Mouse (Mus musculus) common myeloid progenitor, adult 5-6 weeks (primary cell): ENCODE results near the gene Bhlhe23. TPM values are rescaled to one million over a fixed set of nuclear protein-coding genes. Genes with fewer than 3 reads are reported as not detected.

Experiments
- ATAC-seq: replicated peaks from 2 replicates; pipeline ENCODE4 v1.8.0; 2016; ENCODE audit warnings: low read depth, mild to moderate bottlenecking, moderate TSS enrichment, inconsistent platforms; ENCODE audit not compliant: poor library complexity, severe bottlenecking
- total RNA-seq: library from RNA; stranded (forward); fragments of 200-1000, 187-1606 nt; gene quantifications from 2 replicates; pipeline ENCODE4 v1.2.3, GENCODE M21; 2017

The Bhlhe23 gene
- not detected in 2 replicates for total RNA-seq

GRCm38 (mm10) chr2:180776793-180777192, at the start of gene Bhlhe23:
TSS of gene Bhlhe23 (minus strand) at chr2:180776900.
- ATAC-seq, result no peak

GRCm38 (mm10) chr2:180825147-180825941, 48.6 kb upstream of the Bhlhe23 start:
- ATAC-seq, result no peak

- no peak for ATAC-seq
Observed at GRCm38 (mm10) chr2:180824724-180825123, 48.0 kb upstream of the Bhlhe23 start.

DNA sequence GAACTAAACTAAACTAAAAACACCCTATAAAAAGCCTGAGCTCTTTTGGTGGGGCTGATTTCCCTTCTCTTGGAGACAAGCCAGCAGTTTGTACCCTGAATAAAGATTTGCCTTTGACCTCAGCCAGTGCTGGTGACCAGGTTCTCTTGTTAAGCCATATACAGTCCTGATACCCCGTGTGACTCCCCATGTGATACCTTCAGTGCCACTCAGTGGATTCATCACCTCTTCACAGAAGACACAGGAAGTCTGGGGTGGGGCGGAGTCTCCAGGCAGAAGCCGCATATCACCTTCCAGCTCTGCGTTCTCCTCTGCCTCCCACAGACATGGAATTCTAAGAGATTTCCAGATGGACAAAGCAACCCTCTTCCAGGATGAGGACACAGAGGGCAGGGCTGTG, 47.4 kb upstream of the Bhlhe23 start:
- no peak for ATAC-seq

- ATAC-seq, result peak; percentile 78
Observed at GRCm38 (mm10) chr2:180822476-180822875, 45.8 kb upstream of the Bhlhe23 start.

DNA sequence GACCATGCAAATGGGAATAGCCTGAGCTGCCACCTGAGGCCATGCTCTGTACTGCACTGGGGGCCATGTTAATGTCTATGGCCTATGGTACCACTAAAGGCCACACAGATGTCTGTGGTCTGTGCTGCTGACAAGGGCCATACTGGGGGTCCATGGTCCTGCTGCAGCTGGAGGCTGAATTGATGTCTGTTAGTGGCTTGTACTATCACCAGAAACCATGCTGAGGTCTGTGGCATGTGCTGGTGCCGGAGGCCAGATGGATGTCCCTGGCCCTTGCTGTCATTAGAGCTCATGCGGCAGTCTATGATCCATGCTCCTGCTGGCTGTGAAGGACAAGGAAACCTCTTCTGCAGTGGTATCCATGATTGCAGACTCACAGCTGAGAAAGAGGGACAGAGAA, 42.8 kb upstream of the Bhlhe23 start:
- no peak for ATAC-seq

GRCm38 (mm10) chr2:180816440-180817065, 39.9 kb upstream of the Bhlhe23 start:
- ATAC-seq, result no peak

DNA sequence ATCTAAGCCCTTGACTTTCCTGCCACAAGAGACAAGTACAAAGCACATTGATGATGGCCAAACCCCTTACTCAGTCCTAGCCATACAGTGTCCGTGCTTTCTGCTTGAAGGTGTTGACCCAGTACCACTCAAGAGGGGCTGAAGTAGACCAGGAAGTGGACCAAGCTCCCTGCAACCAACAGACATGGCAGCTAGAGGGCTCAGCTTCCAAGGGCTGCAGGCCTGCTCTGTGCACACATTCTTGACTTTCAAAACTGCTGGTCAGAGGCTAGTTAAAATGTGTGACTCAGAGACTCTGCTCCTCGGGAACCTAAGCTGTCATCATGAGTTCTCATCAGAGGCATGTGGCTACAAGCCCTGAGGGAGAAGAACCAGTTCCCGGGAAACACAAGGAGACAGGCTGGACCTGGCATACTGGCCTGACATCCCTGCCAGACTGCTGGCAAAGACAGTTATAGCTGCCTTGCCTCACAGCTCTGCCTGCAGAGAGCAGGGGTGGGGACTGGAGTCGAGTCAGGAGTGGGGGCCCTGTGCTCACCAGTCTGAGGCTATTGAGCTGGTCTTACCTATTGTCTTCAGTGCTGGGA, 37.4 kb upstream of the Bhlhe23 start:
- no peak for ATAC-seq

DNA sequence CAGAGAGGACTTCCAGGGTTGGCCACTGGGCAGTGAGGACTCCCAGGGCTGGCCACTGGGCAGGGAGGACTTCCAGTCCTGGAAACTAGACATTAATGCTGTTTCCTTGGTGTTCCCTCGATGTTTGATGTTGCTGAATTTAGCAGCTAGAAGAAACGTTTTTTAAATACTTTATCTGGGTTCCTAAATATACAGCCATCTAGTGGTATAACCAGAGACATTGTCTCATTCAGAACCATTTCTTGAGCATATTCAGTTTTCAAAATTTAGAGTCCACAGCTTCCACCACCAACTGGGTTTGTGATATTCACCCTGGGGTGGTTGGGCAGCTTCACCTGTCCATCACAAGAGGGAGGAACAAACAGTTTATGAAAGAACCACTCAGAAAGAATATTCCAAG, 34.3 kb upstream of the Bhlhe23 start:
- ATAC-seq, result no peak

DNA sequence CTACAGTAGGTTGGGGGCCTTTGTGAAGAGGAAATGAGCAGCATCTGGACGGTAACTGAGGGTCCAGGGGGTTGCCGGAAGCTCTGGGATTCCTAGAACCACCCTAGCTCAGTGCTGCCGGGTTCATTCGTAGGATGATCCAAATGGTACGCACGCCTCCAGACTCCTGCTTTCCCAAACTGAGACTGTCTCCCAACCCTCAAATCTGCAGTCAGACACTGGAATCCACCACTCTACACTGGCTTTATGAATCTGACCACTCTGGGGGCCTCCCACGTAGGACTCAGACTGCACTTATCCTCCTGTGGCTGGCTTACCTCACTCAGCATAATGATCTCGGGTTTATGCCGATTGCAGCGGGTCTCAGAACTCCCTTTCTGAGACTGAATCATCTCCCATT, 32.8 kb upstream of the Bhlhe23 start:
- no peak for ATAC-seq

DNA sequence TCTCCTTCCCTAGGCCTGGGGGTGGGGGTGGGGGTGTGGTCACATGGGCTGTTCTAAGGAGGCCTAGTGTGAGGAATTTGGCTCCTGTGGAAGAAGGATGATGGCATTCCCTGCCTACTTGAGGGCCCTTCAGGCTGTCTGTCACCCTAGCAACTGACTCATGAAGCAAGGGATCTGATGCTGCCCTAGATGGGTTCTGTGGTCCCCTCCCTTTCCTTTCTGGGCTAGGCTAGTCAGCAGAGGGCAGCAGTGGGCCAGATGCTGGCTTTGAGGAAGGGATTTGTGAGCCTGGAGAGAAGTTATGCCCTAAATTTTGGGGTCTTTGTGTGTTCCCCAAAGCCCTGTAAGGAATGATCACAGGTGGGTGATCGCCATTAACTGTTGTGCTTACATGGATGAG, 29.3 kb upstream of the Bhlhe23 start:
- ATAC-seq, result 0 out of 2 replicates have a peak, but pooled peaks have one; percentile 29

- ATAC-seq, result 0 out of 2 replicates have a peak, but pooled peaks have one; percentile 37
Observed at GRCm38 (mm10) chr2:180796008-180796407, 19.3 kb upstream of the Bhlhe23 start.

DNA sequence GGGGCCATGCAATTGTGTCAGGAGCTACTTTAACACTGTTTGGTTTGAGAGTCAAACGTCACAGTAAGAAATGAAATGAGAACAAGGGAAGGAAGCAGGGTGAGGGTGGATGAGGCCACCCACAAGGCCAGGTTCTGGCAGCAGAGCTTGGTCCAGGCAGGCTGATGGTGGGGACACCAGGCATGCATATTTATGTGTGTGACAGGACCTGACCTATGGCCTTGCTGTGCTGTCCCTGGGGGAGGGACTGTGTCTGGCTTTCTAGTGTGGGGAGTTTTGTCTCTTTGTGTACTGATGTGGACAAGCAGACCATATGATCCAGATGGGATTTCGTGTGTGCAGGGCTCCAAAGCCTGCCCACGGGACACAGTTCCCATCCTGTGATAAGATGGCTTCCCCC, 18.9 kb upstream of the Bhlhe23 start:
- no peak for ATAC-seq

DNA sequence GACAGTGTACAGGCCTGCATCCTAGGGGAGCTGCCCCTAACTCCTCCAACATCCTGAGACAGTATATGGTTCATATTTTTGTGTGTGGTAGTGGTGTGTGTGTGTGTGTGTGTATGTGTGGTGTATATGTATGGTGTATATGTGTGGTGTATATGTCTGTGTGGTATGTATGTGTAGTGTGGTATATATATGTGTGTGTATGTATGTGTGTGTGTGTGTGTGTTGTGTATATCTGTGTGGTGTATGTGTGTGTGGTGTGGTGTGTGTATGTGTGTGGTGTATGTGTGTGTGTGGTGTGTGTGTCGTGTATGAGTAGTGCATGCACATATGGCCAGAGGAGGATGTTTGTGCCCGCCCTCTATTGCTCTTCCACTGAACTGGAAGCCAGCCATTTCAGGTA, 17.7 kb upstream of the Bhlhe23 start:
- no peak for ATAC-seq

GRCm38 (mm10) chr2:180791674-180792073, 15.0 kb upstream of the Bhlhe23 start:
- peak; percentile 80 for ATAC-seq

GRCm38 (mm10) chr2:180788843-180789242, 12.1 kb upstream of the Bhlhe23 start:
- ATAC-seq, result no peak

DNA sequence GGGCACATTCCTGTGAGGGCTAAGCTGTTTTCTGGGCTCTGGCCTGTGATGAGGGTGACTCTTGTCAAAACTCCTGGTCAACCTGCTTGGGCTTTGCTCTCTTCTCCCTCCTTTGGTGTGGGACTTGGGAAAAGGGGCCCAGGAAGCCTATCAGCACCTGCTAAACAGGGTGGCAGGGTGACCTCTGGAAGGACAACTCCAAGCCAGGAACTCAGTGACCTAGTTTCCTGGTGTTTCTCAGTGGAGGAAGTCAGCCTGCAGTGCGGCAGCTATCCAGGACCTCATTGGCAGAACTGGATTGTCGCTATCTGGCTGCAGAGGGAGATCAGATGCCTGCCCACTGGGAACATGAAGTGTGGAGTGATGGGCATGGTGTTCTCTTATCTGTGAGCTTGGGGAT, 11.7 kb upstream of the Bhlhe23 start:
- no peak for ATAC-seq

- ATAC-seq, result no peak
Observed at GRCm38 (mm10) chr2:180787566-180788232, 11.0 kb upstream of the Bhlhe23 start.

- no peak; the same call in 1 of the 2 replicates for ATAC-seq
Observed at GRCm38 (mm10) chr2:180786732-180787131, 10.0 kb upstream of the Bhlhe23 start.

DNA sequence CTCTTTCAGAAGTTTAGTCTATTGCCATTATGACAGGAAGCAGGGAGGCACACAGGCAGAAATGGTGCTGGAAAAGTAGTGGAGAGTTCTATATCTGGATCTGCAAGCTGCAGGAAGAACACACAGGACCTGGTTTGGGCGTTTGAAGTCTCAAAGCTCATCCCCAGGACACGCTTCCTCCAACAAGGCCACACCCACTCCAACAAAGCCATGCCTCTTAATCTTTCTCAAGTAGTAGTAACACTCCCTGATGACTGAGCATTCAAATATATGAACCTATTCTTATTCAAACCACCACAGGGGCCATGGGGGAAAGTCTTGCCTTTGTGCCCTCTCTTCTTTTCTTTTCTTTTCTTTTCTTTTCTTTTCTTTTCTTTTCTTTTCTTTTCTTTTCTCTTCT, 3.6 kb upstream of the Bhlhe23 start:
- ATAC-seq, result no peak
